Mouse (Mus musculus) layer of hippocampus, postnatal 10 days (tissue): Measurements from ENCODE around the gene Mrpl58. TPM values are rescaled to one million over a fixed set of nuclear protein-coding genes. Genes with fewer than 3 reads are reported as not detected.
A peak's percentile ranks its signal among the peaks of the same experiment; 100 is the strongest.

ENCODE experiments used
- DNase-seq, 2 experiments: peaks; one replicate each; pipeline ENCODE4 v3.0.0; 2021; ENCODE audit warnings: low spot score in 2 of 2
- total RNA-seq, 2 experiments: library from RNA; stranded (reverse); gene quantifications; 2 replicates each; pipeline ENCODE4 v1.2.3; 2021

The Mrpl58 gene
- total RNA-seq, 2 experiments from 2014 or later: 86.3 to 96.3 TPM

GRCm38 (mm10) chr11:115423091-115423490, 19.5 kb downstream of the Mrpl58 start:
- DNase-seq: no peak

GRCm38 (mm10) chr11:115424666-115425065, 21.1 kb downstream of the Mrpl58 start:
- no peak for DNase-seq

GRCm38 (mm10) chr11:115425671-115426070, 22.1 kb downstream of the Mrpl58 start:
- DNase-seq: no peak

GRCm38 (mm10) chr11:115427482-115428331, 24.2 kb downstream of the Mrpl58 start:
- DNase-seq: peak; percentile 75 to 80

GRCm38 (mm10) chr11:115429307-115429706, 25.8 kb downstream of the Mrpl58 start:
- DNase-seq: no peak

GRCm38 (mm10) chr11:115430561-115430960, 27.0 kb downstream of the Mrpl58 start:
- DNase-seq: no peak

GRCm38 (mm10) chr11:115432814-115433213, 29.3 kb downstream of the Mrpl58 start:
- DNase-seq: no peak

GRCm38 (mm10) chr11:115433342-115433741, 29.8 kb downstream of the Mrpl58 start:
- no peak for DNase-seq

GRCm38 (mm10) chr11:115435596-115436337, 32.2 kb downstream of the Mrpl58 start:
- peak; percentile 41 to 58 for DNase-seq

- no peak for DNase-seq
Measured at GRCm38 (mm10) chr11:115437571-115438122, 34.1 kb downstream of the Mrpl58 start.

GRCm38 (mm10) chr11:115439326-115439725, 35.8 kb downstream of the Mrpl58 start:
- no peak for DNase-seq

GRCm38 (mm10) chr11:115439906-115440595, 36.5 kb downstream of the Mrpl58 start, which contains the start of gene Trim80:
TSS of gene Trim80 (plus strand) at chr11:115440545.
- no peak for DNase-seq

GRCm38 (mm10) chr11:115441417-115441816, 37.9 kb downstream of the Mrpl58 start:
- DNase-seq: no peak

- DNase-seq: no peak
Measured at GRCm38 (mm10) chr11:115446906-115447305, 43.4 kb downstream of the Mrpl58 start.

- no peak for DNase-seq
Measured at GRCm38 (mm10) chr11:115447321-115447885, 43.9 kb downstream of the Mrpl58 start.

GRCm38 (mm10) chr11:115448075-115448474, 44.5 kb downstream of the Mrpl58 start:
- DNase-seq: no peak

GRCm38 (mm10) chr11:115448998-115449397, 45.4 kb downstream of the Mrpl58 start:
- no peak for DNase-seq

GRCm38 (mm10) chr11:115450176-115450575, 46.6 kb downstream of the Mrpl58 start:
- no peak for DNase-seq

- DNase-seq: no peak
Measured at GRCm38 (mm10) chr11:115451781-115452241, 48.3 kb downstream of the Mrpl58 start.

- no peak for DNase-seq
Measured at GRCm38 (mm10) chr11:115452281-115452860, 48.8 kb downstream of the Mrpl58 start.
